Mouse (Mus musculus) spleen, postnatal 10 days (tissue): ENCODE data around the gene Mindy2.

Source experiments
- DNase-seq, 2 experiments: peaks; one replicate each; pipeline ENCODE4 v3.0.0; 2021 to 2022; ENCODE audit warnings: low spot score in 2 of 2

Gene Mindy2

DNA sequence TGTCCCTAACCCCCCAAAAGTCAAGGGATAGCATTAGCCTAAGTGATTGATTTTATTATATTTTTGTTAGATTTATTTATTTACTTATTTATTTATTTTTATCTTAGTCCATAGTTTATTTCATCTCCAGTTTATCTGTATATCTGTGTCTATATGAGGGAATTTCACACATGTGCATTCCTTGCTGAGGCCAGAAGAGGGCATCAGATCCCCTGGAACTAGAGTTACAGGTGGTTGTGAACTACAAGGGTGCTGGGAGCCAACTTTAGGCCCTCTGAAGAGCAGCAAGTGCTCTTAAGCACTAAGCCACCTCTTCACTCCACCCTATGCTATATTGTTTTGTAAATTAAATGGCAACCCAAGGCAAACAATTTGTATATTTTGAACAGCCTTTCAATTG is 11.1 kb upstream of the Mindy2 start:
- peak in 1 of 2 experiments; percentile 41 for DNase-seq

DNA sequence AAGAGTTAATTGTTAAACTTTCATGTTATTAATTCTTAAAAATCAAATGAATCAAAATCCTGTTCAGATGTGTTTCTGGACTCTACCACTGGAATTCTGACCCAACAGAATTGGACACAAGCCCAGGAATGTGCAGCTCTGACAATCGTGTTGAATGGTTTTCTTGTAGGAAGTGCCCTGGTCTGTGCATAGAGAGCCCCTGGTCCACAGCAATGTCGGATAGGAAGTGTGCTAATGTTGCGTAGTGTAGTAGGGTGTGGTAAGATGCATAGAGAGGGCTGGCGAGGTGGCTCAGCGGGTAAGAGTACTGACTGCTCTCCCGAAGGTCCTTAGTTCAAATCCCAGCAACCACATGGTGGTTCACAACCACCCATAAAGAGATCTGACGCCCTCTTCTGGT is 9.8 kb upstream of the Mindy2 start:
- no peak for DNase-seq

DNA sequence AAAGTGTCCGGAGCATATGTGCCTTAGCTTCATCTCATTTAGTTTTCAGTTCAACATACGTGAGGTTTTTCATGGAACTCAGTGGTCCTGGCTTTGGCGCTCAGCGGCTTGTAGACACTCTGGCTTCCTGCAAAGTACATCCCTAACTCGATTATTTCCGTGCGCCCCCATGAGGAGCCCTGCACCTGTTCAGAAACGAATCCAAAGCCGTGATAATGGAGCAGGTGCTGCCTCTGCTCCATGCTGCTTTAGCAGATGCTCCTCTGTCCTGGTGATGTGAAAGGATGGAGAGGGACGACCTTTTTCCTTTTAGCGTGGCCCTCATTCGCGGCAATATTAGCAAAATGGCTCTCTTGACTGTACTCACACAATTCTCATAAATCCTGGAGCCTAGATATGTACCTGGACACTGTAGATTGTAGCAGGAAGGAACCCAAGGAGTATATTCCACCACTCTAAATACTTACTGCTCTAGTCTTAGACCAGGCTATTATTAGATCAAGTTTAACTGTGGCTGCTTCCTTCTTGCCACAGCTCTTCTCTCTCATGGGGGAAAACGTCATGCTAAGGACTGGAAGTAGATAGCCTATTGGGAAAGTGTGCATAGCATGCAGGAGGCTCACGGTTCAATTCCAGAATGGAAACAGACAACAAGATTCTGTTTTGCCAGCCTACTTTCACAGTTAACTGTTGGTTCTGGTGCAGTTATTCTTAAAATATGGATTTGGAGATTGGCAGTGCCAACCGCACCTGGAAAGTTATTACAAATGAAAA is 8.6 kb upstream of the Mindy2 start:
- no peak for DNase-seq

DNA sequence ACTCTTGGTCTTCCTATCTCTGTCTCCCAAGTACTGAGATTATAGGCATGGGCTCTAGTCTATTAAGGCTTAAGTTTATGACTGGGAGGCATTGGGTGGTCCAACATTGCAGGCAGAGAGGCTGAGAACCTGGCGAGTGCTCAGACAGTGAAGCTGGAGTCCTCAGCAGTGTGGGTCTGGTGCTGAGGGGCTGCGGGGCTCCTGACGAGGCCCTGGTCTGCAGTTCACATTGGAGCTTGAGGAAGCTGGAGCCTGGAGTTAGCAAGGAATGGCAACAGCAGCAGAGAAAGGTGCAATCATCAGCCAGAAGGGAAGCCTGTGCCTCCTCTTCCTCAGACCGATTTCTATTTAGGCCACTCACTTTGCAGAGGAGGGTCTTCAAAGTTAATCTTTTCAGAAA is 7.9 kb upstream of the Mindy2 start:
- no peak for DNase-seq

DNA sequence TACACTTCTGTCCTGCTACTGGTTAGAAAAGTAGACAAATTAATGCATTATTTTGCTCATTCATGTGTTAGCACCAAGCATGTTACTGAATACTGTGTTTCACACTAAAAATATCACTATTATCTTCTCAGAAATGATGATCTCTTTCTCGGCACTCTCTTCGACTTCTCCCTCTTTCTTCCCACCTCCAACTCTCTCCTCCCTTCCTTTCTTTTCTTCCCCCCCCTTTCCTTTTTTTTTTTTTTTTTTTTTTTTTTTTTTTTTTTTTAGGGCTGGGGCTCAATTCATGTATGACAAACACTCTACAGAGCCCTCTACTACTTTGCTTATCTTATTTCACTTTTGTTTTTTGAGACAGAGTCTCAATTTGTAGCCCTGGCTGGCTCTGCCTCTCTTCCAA is 1.3 kb upstream of the Mindy2 start:
- DNase-seq, result peak in 1 of 2 experiments; percentile 39

DNA sequence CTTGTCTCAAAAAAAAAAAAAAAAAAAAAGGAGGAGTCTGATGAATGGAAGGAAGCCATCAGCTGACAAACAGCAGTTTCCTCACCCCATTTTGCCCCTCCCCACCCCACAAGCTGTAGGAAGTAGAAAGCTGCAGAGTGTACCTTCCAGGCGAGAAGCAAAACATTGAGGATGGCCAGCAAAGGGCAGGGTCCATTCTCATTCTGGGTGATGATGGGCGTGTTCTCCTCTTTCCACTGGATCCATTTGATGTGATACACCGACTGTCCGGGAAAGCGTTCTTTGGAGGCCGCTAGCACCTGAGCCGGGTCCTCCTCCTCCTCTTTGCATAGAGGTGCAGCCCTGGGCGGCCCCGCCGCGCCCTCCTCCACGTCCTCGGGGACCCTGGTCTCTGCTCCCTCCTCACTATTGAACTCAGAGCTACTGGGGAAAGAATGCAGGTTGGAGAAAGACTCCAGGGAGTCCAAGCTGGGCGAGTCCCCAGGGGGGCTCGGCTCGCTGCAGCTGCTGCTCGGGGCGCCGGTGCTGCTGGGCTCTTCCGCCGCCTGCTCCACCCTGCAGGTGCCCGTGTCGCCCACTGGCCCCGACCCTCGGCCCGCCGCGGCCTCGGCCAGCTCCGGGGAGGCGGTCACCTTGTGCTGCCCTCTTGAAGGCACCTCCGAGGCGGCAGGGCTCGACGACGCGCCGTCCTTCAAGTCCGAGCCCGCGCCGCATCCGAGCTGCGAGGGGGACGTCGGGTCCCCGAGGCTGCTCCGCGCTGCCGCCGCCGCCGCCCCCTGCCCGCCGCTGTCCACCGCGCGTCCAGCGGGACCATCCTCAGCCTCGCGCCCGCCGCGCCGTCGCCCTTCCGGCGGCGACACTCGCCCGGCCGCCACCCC is 605 bp downstream of the Mindy2 start, which contains the start of gene Gm10642:
Gene Gm10642 (plus strand): TSS at position 122 of the 878 bp plus-strand sequence.
- DNase-seq, result peak; percentile 80 to 81

DNA sequence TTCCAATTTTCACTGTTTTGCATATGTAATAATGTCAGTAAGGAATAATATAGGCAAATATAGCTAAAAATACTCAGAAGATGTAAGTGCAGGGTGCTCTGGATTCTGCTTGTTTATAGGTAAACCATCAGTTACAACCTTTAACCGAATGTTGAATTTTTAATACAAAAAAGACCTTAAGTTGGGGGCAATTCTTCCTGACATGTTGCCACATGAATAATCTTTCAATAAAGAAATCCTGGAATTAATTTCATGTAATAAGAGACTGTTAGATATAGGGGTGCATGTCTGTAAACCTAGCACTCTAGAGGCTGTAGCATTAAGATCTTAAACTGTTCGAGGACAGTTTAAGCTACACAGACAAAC is 1.2 kb downstream of the Mindy2 start:
- no peak for DNase-seq

DNA sequence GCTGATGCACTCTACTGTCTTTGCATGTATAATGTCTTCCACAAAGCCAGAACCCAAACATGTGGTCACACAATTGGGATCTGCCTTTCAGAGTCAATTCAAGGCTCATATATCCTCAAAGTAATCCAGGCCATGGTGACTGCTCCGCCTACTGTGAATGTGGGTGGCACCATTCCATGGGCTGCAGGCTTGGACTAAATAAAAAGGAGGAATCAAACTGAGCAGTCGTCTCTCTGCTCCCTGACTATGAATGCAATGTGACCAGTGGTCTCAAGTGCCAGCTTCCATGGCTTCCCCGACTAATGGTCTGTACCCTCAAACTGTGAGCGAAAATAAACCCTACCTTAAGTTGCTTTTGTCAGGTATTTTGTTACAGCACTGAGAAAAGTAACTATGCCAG is 2.5 kb downstream of the Mindy2 start:
- DNase-seq, result no peak

DNA sequence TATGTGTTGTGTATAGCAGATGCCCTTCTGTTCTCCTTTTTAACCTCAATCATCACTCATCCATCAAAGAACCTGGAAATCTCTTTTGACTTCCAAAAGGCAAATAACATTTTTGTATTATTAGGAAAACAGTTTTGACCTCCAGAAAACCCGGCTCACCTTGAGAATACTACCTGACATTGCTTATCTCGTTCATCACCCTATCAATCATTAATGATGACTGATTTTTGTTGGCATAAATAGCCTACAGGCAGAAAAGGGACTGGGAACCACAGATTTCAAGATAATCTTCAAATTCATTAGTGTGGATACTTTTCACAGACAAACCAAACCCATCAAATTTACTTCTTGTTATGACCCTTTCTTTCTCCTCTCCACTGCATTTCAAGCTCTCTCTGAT is 3.1 kb downstream of the Mindy2 start:
- DNase-seq, result no peak

DNA sequence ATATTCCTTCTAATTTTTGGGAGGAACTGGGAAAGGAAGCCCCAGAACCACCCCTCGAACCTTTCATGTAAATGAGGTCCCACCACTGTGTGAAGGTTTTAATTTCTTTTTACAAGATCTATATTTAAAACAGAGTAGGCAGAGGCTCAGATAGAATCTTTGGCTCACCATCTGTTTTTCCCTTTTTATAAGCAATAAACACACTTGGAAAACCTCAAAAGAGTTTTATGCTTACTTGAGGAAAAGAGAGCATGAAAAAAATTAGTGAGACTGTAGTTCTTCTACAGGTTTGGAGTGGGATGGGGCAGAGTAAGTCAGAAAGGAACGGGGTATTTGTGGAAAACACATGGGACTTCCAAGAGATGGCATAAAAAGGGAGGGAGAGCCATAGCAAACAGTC is 4.8 kb downstream of the Mindy2 start:
- no peak for DNase-seq

DNA sequence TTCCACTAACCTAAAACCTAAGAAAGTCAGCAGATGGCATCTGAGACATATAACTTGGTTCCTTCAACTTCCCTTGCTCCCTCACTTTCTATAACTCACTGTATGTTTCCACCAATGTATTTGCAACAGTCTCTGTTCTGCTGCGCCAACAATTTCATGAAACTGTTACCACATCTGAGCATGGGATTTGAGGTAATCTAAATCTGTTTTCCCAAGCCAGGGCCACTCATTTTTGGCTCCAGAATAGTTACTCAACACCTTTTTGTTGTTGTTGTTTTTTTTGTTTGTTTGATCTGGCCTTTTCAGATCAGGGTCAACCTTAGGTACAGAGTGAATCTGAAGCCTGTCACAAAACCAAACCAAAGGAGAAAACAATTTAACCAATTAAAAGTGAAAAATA is 6.0 kb downstream of the Mindy2 start:
- no peak for DNase-seq

DNA sequence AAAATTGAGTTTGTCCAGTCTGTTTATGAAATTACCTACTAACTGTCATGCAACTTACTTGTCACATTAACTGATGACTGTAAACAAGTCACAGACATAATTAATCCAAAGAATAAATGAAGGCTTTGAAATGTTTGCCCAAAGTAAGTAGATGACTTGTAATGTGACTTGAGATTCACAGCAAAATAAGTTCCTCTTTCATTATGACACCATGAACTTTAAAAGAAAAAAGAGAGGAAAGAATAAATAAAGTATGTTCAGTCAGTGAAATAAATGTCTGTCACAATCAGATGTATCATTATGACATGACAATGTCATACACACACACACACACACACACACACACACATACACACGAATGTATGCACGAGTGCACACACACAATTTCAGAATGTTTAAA is 6.7 kb downstream of the Mindy2 start:
- DNase-seq, result no peak

DNA sequence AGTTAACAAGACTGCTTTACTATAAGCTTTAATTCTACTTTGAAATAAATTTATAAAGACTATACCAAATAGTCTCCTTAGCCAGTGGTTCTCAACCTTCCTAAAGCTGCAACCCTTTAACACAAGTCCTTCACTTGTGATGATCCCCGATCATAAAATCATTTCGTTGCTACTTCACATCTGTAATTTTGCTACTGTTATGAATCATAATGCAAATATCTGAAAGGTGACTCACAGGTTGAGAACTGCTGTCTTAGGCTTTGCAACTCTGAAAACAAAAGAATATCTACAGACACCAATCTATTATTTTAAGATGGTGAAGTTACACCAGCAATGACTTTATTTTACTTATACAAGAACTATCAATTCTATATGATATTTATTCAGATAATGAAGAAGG is 20.2 kb downstream of the Mindy2 start:
- DNase-seq, result no peak

DNA sequence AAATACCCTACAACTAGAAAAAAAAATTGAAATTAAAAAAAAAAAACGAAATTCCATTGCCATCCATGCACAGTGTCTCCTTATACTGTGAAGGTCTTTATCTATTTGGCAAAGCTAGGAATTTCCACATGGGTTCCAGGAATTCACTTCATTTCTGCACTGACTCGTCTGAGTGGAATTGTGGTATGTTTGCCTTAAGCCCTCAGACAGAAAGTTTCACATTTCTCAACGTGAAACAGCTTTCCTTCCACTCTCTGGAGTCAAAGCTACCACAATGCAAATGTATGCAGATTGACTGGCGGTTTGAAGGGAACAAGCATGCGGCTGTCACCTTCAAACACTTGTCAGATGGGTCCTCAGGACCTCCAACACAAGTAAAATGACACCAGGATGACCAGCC is 25.3 kb downstream of the Mindy2 start:
- no peak for DNase-seq

DNA sequence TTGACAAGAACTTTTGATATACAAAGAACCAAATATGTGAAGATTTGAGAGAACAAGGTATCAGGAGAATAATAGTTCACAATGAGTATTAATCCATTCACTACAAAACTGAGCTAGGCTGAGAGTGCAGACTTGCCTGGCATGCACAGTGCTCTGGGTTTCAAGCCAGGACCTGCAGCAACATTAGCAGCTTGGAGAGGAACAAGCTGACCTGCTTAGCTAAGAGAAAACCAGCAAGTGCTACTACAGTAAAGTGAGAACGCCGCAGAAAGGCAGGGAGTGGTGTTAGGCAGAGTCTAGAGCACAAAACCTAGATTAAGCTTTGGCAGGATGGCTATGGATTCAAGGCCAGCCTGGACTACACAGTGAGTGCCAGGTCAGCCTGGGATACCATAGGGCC is 27.3 kb downstream of the Mindy2 start:
- DNase-seq, result no peak

DNA sequence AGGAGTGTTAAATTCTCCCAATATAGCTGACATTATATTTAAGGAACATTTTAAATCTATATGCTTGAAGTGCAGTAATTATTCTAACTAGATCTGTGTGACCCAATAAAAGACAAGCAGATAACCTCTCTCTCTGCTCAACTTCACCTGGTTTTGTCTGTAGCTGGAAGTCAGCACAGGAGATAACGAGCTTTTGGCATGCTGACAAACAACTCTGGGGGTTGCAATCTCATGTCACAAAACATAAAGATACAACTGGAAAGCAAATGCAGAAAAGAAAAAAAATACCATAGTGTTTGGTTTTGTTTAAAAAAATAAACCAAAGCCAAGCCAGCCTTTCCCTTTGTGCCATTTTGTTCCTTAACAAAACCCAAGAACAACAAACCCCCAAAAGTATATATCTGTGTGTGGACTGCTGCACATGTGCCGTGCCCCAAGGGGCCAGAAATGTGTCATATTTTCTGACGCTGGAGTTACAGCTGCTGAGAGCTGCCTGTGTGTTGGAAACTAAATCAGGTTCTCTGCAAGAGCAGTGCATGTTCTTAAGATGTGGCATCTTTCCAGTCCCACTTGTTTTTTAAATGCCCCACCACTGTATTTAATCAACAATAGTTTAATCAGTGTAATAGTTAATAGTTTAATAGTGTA is 45.8 kb downstream of the Mindy2 start:
- no peak for DNase-seq

DNA sequence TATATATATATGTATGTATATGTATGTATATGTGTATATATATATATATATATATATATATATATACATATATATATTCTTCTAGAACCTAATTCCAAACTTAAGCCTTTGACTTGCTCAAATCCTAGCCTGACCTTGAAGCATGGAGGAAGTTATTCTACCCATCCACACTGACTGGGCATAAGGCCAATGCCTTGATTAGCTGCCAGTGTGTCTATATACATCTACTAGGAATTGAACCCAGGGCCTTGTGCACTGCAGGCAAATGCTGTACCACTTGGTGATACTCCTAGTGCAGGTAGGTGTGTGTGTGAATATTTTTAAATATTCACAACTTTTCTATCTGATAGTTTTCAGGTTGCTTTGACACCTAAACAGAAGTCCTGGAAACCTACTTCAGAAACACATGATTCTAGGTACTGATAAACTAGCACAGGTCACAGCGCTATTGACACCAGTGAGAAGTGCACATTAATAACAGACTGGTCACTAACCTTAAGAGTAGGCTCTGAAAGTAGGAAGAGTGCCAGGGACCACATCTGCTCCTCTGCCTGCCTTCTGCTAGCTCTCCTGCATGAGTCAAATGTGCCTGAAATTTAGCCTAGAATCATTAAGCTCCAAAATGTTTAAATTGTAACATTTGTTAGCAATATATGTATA is 54.7 kb downstream of the Mindy2 start:
- DNase-seq, result no peak

DNA sequence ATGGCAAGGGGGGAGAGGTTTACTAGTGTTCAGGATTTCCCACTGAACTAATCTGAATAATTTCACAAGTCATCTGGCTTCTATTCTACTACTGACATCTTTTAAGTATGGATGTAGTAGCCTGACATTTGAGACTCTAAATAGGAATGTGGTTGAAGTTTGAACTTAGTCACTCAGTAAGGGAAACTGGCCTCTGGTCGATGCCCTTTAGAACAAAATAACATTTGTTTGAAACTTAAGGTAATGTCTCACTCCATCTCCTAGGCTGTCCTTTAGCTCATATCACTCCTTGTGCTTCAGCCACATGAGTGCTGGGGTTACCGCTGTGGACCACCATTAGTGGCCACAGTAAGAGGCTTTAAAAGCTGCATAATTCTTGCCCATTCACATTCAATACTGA is 58.7 kb downstream of the Mindy2 start:
- no peak for DNase-seq

DNA sequence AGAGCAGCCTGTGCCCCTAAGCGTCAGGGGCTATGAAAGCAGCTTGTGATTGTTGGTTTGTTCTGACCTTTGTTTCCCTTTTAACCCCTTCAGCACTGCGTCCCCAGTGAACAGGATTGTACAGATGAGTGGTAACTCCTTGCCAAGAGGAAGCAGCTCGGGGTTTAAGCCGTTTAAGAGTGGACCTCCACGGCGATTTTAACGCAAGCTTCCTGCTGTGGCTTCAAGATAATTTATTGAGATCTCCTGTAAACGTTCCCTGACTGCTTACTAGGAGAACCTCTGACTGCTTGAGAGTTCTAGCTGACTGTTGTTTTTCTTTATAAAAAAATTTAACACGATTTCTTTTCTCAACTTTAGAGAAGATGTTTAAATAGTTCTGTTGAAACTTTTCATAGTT is 65.5 kb downstream of the Mindy2 start:
- no peak for DNase-seq

DNA sequence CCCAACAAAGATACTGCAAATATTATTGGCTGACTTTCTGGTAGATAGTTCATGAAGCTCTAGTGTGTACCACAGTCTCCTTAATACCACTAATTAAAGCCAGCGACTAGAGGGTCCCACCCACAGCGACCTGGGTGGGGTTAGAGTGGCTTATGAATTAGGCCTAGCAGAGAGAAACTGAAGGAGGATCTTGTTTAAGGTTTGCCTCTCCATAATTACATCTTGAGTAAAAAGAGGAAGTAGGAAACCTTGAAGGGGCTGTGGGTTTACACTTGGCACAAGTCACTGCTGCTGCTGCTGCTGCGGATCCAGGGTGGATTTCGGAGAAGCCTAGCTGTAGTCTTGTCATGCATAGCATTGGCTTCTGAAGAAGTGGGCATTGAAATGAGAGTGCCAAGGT is 66.2 kb downstream of the Mindy2 start:
- peak in 1 of 2 experiments; percentile 19 for DNase-seq

DNA sequence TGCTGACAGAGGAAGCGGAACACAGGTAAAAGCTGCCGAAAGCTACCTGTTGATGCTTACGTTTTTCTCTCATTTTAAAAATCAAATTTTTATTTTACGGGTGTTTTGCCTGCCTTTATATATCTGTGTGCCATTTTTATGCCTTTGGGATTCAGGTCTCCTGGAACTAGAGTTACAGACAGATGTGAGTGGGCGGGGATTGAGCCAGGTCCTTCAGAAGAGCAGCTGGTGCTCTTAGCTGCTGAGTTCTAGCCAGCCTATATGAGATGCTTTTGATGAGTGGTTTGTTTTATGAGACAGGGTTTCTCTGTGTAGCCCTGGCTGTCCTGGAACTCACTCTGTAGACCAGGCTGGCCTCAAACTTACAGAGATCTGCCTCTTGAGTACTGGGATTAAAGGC is 69.8 kb downstream of the Mindy2 start:
- no peak for DNase-seq

DNA sequence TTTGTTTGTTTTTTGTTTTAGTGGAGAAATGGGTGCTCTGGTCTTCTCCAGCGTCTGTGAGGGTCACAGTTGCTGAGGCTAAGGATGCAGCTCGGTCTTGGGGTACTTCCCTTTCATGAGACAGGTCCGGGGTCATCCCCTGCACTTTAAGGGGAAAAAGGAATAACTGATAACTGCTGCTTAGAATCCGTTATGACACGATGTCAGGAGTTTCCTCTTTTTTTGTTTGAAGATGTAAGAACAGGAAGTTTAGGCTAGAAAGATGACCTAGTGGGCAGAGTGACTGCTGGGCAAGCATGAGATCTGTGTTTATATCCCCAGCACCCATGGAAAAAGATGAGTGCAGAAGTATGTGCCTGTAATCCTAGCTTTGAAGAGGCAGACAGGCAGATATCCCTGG is 71.8 kb downstream of the Mindy2 start:
- DNase-seq, result no peak
